In the genomic region with DNA sequence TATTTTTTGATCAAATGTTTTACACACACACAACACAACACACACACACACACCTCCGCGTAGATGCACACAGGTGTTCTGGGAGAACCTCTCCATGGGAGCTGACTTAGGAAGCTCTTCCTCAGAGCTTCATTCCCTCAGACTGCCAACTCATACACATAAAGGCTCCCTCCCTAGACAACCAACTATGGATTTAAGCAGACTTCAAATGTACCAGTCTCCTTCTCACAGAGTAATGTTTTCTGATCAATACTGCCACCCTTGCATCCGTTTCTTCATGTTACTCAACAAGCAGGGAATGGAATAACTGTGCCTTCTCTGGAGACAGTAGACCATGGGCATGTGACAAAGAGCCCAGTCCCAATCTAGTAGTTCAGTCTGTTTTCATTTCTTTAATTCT, we compare ENCODE assay signal across 14 mouse cellular contexts.
DNase-seq lines count a peak whose midpoint lies in the region; ATAC-seq and TF ChIP-seq lines count a peak whose summit lies in the region.
"Had no signal": no experiment of that assay in that cellular context is flagged by ENCODE, and none has a peak within 500 bp of the region (broad histone marks: within the 10 kb centered on the region; RNA-seq: fewer than 3 reads in every experiment).

No protein-coding gene starts in this region.

- ATAC-seq in midbrain, embryonic 13.5 days = no peak
- no peak for ATAC-seq in CD4-positive, CD25-positive, alpha-beta regulatory T cell, adult 4 months
- no peak for ATAC-seq in lung, postnatal 0 days
- ATAC-seq: Patski had no signal

- no peak for DNase-seq in left cerebral cortex, adult 2 months (ENCODE audit: extremely low spot score in 1 of 2, low spot score in 2 of 2)
- no peak for DNase-seq in left cerebral cortex, adult 8-10 months (ENCODE audit: low spot score in 2 of 2)
- peak; percentile 2 for DNase-seq in hindbrain, embryonic 10.5 days (ENCODE audit: low spot score)
- no peak for DNase-seq in spleen, postnatal 10 days (ENCODE audit: low spot score in 2 of 2)
- DNase-seq in lung, postnatal 0 days (ENCODE audit: low spot score) = no peak
- DNase-seq: adrenal gland, postnatal 25 days; gastrocnemius, postnatal 14 days; kidney, adult 11 months; layer of hippocampus, adult 9-11 months; liver had no signal

- no peaks in the 10 kb centered on the region for H3K36me3 ChIP-seq in hindbrain, embryonic 10.5 days
- H3K36me3 ChIP-seq in midbrain, embryonic 13.5 days = no peaks in the 10 kb centered on the region
- H3K36me3 ChIP-seq in lung, postnatal 0 days (ENCODE audit: insufficient read depth, low read length) = no peaks in the 10 kb centered on the region
- H3K36me3 ChIP-seq: heart, embryonic 15.5 days had no signal

- peak overlapping the region; percentile 93 for H3K9ac ChIP-seq in midbrain, embryonic 13.5 days (replicated peaks)
- H3K9ac ChIP-seq in lung, postnatal 0 days (replicated peaks; ENCODE audit: low read depth) = no peak overlapping the region
- H3K9ac ChIP-seq: heart, embryonic 15.5 days had no signal

- no peak for TF ChIP-seq CTCF in left cerebral cortex, adult 2 months (IDR thresholded peaks at IDR 0.05)
- TF ChIP-seq CTCF in lung, postnatal 0 days (IDR thresholded peaks at IDR 0.05) = no peak

- H3K4me1 ChIP-seq in hindbrain, embryonic 10.5 days (replicated peaks) = peaks cover 21% of the 10 kb centered on the region
- H3K4me1 ChIP-seq in midbrain, embryonic 13.5 days (replicated peaks) = peaks cover 22% of the 10 kb centered on the region; the same call in 1 of the 2 replicates
- H3K4me1 ChIP-seq in lung, postnatal 0 days (ENCODE audit: insufficient read depth, low read depth, low read length) = no peaks in the 10 kb centered on the region

- TF ChIP-seq EP300 in lung, postnatal 0 days (IDR thresholded peaks at IDR 0.05) = no peak

- H3K27me3 ChIP-seq in hindbrain, embryonic 10.5 days (ENCODE audit: insufficient read depth, poor library complexity, severe bottlenecking) = peaks cover 99% of the 10 kb centered on the region
- H3K27me3 ChIP-seq in midbrain, embryonic 13.5 days = peaks cover 19% of the 10 kb centered on the region
- peaks cover 88% of the 10 kb centered on the region for H3K27me3 ChIP-seq in lung, postnatal 0 days (replicated peaks; ENCODE audit: insufficient read depth, low read length)

- H3K27ac ChIP-seq in left cerebral cortex, adult 2 months = peak overlapping the region; percentile 99
- H3K27ac ChIP-seq in hindbrain, embryonic 10.5 days = peak overlapping the region; percentile 89; the same call in 1 of the 2 replicates
- H3K27ac ChIP-seq in midbrain, embryonic 13.5 days = peak overlapping the region; percentile 100
- no peak overlapping the region for H3K27ac ChIP-seq in lung, postnatal 0 days (ENCODE audit: low read length)
- H3K27ac ChIP-seq: heart, embryonic 15.5 days had no signal

- 5% methylated on average over 3 of the region's 3 CpGs for WGBS in hindbrain, embryonic 10.5 days
- WGBS in midbrain, embryonic 13.5 days = 6% methylated on average over 3 of the region's 3 CpGs
- WGBS in lung, postnatal 0 days = 5% methylated on average over 3 of the region's 3 CpGs

- H3K4me3 ChIP-seq in left cerebral cortex, adult 2 months = peak overlapping the region; percentile 83
- H3K4me3 ChIP-seq in hindbrain, embryonic 10.5 days = peak overlapping the region; percentile 85
- H3K4me3 ChIP-seq in midbrain, embryonic 13.5 days (replicated peaks) = peak overlapping the region; percentile 76
- H3K4me3 ChIP-seq in lung, postnatal 0 days (ENCODE audit: low read depth, low read length) = no peak overlapping the region
- H3K4me3 ChIP-seq: heart, embryonic 15.5 days had no signal

- intact Hi-C loops in left cerebral cortex, adult 2 months (cut with DNase I) = loop anchor here (5.0 to 10.0 kb wide), 3 partner anchors 598 to 1775 kb away; no protein-coding TSS in a partner anchor

- peak overlapping the region; percentile 74 for H3K4me2 ChIP-seq in midbrain, embryonic 13.5 days (replicated peaks)
- no peak overlapping the region for H3K4me2 ChIP-seq in lung, postnatal 0 days (replicated peaks; ENCODE audit: low read depth, low read length)
- H3K4me2 ChIP-seq: heart, embryonic 15.5 days had no signal

- H3K9me3 ChIP-seq in hindbrain, embryonic 10.5 days = no peaks in the 10 kb centered on the region
- H3K9me3 ChIP-seq in midbrain, embryonic 13.5 days = no peaks in the 10 kb centered on the region
- H3K9me3 ChIP-seq in lung, postnatal 0 days (ENCODE audit: low read length) = no peaks in the 10 kb centered on the region
